Mouse (Mus musculus): ENCODE measurements at regions not wholly inside any gene's neighbourhood (a gene's known extent, or its start where the extent isn't known, plus 50 kb on each side); places are given as distances from the start of the nearest gene placed in this dataset.

- DNase-seq, result no peak
Observed at GRCm38 (mm10) chr3:139887265-139887664, 681.8 kb downstream of the Stpg2 start.

GRCm38 (mm10) chr3:139888537-139888936, 683.0 kb downstream of the Stpg2 start:
- no peak for DNase-seq

DNA sequence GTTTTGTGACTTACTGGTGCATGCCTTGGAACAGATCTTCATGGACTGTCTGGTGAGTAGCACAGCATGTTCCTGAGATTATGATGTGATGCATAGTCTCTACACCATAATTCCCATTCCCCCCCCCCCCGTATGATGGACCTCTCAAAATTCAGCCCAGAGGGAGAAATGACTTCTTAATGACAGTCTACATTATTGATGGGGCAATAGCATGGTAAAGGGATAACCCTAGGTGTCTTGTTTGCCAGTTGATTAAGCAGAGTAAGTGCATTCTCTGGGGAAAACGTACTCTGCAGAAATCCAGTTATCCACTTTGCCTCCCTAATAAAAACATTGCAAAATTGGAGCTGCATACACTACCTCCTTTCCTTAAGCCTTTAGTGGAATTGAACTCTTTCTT, 684.7 kb downstream of the Stpg2 start:
- DNase-seq, result no peak

DNA sequence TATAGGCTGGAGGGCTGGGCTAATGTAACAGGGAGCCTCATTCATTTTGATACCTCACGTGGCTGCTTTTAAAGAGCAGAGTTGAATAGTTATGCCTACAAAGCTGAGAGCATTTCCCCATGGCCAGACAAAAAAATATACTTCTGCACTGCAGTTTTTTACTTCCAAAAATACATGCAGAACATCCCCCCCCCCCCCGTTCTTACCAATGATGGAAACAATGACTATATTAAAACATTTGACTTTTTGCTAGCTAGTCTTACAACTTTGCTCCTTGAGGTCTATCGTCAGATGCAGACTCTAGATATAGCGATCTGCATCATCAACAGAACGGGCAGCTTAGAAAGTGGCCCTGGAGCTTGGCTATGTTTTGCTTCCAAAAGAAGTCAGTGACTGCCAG, 692.4 kb downstream of the Stpg2 start:
- DNase-seq, result no peak

DNA sequence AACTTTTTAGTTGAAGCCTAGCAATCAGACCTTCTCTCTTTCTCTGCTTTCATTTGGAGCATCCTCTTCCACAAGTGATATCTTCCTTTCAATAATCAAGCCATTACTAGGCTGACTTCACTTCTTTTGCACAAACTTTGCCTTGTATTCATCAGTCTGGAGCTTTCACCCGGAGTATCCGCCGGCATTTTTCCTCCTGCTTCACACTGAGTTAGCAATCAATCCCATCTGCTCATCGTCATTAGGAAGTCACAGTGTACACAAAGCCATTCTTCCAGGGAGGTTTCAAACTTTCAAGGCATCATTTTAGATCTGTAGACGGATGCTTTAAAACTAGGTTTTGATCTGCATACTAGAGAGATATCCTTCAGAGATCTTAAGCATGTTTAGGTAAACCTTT, 693.7 kb downstream of the Stpg2 start:
- DNase-seq, result no peak

DNA sequence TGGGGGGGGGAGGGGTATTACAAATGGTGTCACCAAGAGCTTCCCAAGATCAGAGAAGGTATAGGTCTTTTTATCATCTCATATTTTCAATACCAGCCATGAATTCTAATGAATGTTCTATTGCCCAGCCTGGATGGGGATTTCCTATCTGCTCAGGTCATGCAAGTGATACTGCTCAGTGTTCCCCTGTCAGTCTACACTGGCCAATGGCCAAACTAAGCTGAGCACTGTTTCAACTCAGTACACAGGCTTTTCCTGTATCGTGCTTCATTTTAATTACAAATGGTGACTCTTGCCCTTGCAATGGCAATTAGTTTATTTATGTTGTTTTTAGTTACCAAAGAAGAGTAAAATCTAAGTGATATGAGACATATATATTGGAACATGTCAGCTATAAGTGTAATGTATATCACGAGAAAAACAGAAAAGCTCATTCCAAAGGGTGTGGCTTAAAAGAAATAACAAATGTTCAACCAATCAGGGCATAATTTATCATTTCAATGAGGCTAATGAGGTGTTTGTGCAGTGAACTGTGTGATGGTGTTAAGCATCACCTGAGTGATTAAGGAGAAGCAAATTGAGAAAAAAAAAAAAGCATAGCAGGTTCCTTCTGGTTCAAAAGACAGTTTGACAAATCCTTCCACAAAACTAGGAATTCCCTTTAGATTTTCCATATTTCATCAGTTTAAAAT, 708.3 kb downstream of the Stpg2 start:
- no peak for DNase-seq

GRCm38 (mm10) chr3:139922267-139922666, 716.8 kb downstream of the Stpg2 start:
- no peak for DNase-seq

- DNase-seq, result no peak
Observed at GRCm38 (mm10) chr3:139933039-139933438, 727.5 kb downstream of the Stpg2 start.

GRCm38 (mm10) chr3:139946209-139946608, 740.7 kb downstream of the Stpg2 start:
- no peak for DNase-seq

GRCm38 (mm10) chr3:139947247-139947646, 741.8 kb downstream of the Stpg2 start:
- no peak for DNase-seq

GRCm38 (mm10) chr3:139949096-139949495, 743.6 kb downstream of the Stpg2 start:
- DNase-seq, result no peak

- DNase-seq, result no peak
Observed at GRCm38 (mm10) chr3:139950016-139950705, 744.7 kb downstream of the Stpg2 start.

DNA sequence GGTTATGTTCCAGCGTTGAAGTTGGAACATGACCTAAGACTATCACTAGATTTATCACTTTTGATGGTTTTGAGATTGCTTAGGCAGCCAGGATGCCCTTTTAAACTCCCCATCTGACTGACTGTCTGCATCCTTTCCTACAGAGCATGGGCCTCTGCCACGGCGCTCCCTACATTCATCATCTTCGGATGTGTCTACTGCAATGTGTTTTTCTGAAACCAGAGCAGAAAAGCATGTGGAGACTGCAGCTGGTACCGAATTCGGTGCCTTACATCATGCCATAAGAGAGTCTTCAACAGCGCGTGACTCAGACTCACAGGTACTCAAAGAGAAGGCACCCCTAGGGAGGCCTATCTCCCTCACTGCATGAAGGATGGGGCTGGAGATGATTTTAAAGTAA, 746.0 kb downstream of the Stpg2 start:
- no peak for DNase-seq

GRCm38 (mm10) chr3:139978172-139978571, 772.7 kb downstream of the Stpg2 start:
- no peak for DNase-seq

DNA sequence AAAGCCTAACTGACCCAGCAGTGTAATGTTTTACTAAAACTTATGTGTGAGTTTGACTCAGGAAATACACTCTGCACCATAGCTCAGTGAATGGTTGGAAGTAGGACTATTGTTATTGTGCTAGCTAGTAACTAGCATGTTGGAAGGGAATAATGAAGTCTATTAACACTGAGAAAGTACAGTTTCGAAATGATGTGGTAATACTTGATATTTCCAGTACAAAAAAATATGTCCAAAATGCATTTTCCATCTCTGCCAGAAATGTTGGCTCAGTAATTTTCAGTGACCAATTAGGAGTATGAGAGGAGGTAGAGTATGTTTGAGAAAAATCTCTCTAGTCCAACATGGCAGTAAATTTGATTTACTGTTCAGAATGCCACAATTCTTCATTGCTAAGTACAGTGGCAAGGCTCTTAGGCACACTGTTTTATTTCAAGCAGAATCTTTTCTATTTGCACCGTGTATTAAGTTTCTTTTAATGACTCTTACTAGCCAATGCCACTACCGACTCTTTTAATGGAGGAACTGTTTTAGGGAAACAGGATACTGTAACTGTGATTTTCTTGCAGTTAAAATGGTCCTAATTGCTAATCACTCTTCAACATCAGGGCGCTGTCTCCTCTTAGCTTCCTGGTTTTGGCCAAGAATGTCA, 780.5 kb downstream of the Stpg2 start:
- no peak for DNase-seq

DNA sequence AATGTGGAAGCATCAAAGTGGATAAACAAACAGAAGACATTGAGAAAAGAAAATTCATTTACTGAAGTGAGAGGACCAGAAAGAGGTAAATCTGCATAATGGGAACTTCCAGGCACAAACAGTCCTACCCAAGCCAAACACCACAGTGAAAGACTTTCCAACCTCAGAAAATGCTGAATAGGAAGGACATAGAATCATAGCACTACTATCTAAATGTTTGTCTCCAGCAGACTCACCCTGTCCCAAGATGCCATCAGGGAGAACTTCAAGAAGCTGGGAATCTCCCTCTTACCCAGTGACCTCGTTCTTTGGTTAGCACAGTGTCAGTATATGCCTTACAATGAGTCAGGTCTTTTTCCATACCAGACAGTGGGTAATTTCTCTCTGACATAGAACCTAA, 783.4 kb downstream of the Stpg2 start:
- no peak for DNase-seq

DNA sequence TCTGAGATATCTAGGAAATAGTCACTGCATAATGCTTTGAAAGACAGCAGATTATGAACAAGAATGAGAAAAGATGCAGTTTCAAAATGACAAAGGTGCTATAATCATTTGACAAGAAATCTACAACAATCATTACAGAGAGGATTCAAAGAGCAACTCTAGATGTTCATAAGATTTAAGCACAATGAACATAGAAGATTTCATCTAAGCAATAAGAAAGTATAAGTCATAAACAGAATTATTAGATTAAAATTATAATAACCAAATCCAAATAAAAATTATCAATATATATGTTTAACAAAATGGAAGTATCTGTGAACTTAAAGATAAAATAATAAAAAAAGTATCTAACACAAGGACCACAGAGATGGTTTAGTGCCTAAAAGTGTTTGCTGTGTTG, 783.9 kb downstream of the Stpg2 start:
- no peak for DNase-seq

DNA sequence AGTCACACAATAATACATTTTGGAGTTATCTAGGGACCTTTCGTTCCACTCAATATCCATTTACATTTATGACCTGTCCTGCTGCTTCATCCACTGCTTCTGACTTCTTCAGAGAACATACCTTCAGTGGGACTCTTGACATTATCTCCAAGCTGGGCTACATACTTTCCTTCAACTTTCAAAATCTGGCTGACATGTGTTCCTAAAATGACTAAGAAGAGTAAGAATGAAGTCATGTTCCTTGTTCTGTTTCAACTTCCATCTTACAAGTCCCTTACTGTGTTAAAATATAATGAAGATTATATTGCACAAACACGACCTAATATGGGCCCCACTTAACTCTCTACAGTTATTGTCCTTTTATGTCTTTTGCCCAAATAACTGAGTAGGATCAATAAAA, 807.0 kb downstream of the Stpg2 start:
- DNase-seq, result no peak

DNA sequence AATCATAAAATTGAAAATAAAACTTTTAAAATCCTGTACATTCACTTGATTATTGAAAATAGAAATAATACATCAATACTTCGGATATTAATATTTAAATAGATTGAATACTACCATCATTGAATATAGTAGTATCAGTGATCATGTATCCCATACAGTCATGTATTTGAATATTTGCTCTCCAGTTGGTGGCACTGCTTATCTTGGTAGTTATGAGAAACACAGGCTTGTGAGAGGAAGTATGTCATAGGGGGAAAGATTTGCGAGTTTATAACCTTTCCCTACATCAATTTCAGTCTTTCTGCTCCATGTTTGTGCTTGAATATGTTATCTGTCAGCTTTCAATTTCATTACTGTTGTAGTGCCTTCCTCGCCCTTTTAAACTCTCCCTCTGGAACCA, 828.6 kb downstream of the Stpg2 start:
- no peak for DNase-seq

DNA sequence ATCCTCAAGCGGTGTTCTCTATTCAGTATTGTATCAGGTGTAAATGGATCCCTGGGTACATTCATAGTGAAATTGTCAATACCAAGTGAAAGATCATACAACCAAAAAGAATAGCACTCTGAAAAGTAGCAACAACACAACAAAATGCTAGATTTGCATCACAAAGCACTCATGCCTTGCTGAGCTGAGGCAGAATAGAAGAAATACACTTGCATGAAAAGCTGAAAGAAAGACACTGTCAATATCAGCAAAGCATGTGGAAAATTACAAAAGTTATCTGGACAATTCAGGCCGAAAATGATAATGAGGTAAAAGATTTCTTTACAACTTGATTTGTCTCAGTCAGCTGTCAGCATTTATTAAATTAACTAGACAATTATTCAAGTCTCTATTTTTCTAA, 829.6 kb downstream of the Stpg2 start:
- no peak for DNase-seq

- no peak for DNase-seq
Observed at GRCm38 (mm10) chr3:140044898-140045297, 839.4 kb downstream of the Stpg2 start.

DNA sequence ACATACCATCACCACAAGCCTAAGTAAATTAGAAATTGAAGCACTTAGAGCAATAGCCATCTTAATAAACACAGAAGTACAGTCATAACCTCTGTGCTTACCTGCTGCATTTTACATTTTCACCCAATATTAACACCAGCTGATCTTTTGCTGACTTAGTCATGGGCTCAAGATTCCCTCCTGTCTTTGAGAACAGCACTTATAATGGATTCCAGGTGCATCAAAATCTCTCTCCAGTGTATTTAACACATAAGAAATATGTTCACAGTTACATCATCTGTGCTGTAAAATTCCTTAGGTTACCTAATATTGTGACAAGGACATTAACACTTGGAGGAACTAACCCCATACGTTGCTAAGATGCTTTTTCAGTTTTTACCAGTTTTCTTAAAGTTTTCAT, 849.1 kb downstream of the Stpg2 start:
- no peak for DNase-seq

DNA sequence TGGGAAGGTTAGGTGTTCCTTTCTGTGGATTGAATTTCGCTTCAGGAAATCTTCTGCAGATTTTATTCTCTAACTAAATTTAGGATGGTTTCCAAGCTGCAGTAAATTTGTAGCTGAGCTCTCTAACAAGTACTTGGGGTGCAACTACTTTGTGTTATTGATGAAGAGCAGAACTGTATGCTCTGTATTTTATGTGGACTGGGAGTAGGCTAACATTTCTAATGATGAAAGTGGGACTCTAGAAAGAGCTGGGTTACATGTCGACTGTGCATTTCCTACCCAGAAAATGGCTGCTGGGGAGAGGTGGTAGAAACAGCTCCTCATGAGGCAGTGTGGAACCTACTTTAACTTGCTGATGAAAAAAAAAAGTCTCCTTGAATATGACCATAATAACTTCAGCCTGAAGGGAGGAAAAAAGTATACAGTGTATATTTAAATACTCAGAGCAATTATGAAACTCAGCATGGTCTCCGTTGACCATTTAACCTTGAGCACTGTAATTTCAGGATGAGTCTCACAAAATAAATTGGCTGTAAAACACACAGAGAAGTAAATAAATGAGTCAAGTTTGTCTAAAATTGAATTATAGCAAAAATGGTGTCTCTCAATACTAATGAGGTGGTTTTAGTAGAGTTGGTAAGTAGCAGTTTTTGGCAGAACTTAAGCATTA, 852.6 kb downstream of the Stpg2 start:
- no peak for DNase-seq
